8 mouse cellular contexts compared by ENCODE assay signal in the genomic region with DNA sequence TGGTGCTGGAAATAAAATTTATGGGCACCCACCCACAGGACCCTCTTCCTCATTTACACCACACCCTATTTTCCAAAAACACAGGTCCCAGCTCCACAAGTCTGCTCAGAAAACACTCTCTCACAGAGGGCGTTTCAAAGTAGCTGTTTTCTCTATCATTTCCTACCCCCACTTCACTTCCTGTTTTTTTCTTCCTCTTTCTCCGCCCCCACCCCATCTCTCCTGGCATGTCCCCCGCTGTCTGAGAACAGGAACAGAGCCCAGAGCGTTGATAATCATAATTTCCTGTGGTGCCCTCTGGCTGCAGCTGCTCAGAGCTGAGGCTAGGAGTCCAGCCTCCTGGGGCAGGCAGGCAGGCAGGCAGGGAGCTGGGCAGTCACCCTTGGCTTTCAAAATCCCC. TPM values are rescaled to one million over a fixed set of nuclear protein-coding genes. Genes with fewer than 3 reads are reported as not detected.
A peak's percentile ranks its signal among the peaks of the same experiment; 100 is the strongest.
DNase-seq lines count a peak whose midpoint lies in the region; ATAC-seq and TF ChIP-seq lines count a peak whose summit lies in the region.

No protein-coding gene starts in this region.

- H3K4me1 ChIP-seq in thymus, adult 2 months (replicated peaks; ENCODE audit: control insufficient read depth, insufficient read depth, low read length) = peaks cover 18% of the 10 kb centered on the region
- H3K4me1 ChIP-seq in forebrain, embryonic 12.5 days = no peaks in the 10 kb centered on the region

- WGBS in thymus, adult 2 months = 4% methylated on average over 4 of the region's 4 CpGs
- WGBS in forebrain, embryonic 12.5 days = 76% methylated on average over 4 of the region's 4 CpGs

- H3K27me3 ChIP-seq in thymus, adult 2 months (ENCODE audit: control insufficient read depth, insufficient read depth, low read length) = no peaks in the 10 kb centered on the region
- H3K27me3 ChIP-seq in forebrain, embryonic 12.5 days = no peaks in the 10 kb centered on the region

- H3K4me2 ChIP-seq in forebrain, embryonic 12.5 days = no peak overlapping the region

- H3K4me3 ChIP-seq in thymus, adult 2 months (ENCODE audit: control insufficient read depth, insufficient read depth, low read length) = 0 out of 2 replicates have a peak overlapping the region, but pooled peaks have one; percentile 10
- no peak overlapping the region for H3K4me3 ChIP-seq in forebrain, embryonic 12.5 days (replicated peaks)

- no peak overlapping the region for H3K9ac ChIP-seq in forebrain, embryonic 12.5 days

- no peak for DNase-seq in frontal cortex, postnatal 36 days (ENCODE audit: low spot score in 2 of 2)
- DNase-seq in c-Kit-positive CD71-negative TER-119-negative erythroid progenitor cells, embryonic 14.5 days (ENCODE audit: low read depth) = peak; percentile 69
- peak; percentile 76 for DNase-seq in induced T-regulatory cell, adult 2 months (ENCODE audit: low read depth)
- DNase-seq in lung, postnatal 10 days = peak; percentile 86
- peak; percentile 65 for DNase-seq in thymus, adult 2 months
- DNase-seq in right cerebral cortex, adult 2 months (ENCODE audit: low spot score in 2 of 2) = no peak

- ATAC-seq in frontal cortex, adult (ENCODE audit: low TSS enrichment) = peak; percentile 21; the same call in 1 of the 2 replicates
- no peak for ATAC-seq in forebrain, embryonic 12.5 days (ENCODE audit: low FRiP score)

- H3K27ac ChIP-seq in thymus, adult 2 months (ENCODE audit: control insufficient read depth, insufficient read depth, low read length) = peak overlapping the region; percentile 82
- no peak overlapping the region for H3K27ac ChIP-seq in forebrain, embryonic 12.5 days

- H3K9me3 ChIP-seq in forebrain, embryonic 12.5 days = no peaks in the 10 kb centered on the region

- 0 out of 2 replicates have a peak, but pooled peaks have one; percentile 25 for TF ChIP-seq POLR2A in thymus, adult 2 months (IDR thresholded peaks at IDR 0.05; ENCODE audit: control insufficient read depth, extremely low read depth, insufficient read depth, low read length, poor library complexity)

- H3K36me3 ChIP-seq in thymus, adult 2 months (ENCODE audit: control insufficient read depth, insufficient read depth, low read length) = no peaks in the 10 kb centered on the region
- no peaks in the 10 kb centered on the region for H3K36me3 ChIP-seq in forebrain, embryonic 12.5 days (replicated peaks)

- no peak for TF ChIP-seq CTCF in thymus, adult 2 months (IDR thresholded peaks at IDR 0.05; ENCODE audit: borderline replicate concordance, control insufficient read depth, extremely low read depth, insufficient read depth, low read length, poor library complexity)

RNA-seq across cellular contexts. Expression of a gene that starts 39.9 kb away (rescaled TPM):
- polyA plus RNA-seq in thymus, adult 2 months (2012; rRNA removed) = 5.2 and 5.3 TPM in 2 replicates
- polyA plus RNA-seq in forebrain, embryonic 12.5 days (2016; fragmentation: Nextera tagmentation; extraction: Ambion mirVana) = 20.4 and 21.1 TPM in 2 replicates

Comparison
In these comparisons a context has a peak if more than half of its experiments do, and no peak if none do; other contexts are left out.
1. DNase-seq: peak in c-Kit-positive CD71-negative TER-119-negative erythroid progenitor cells, embryonic 14.5 days (single experiment), induced T-regulatory cell, adult 2 months (single experiment), lung, postnatal 10 days (single experiment) and thymus, adult 2 months (single experiment); none in frontal cortex, postnatal 36 days (0 of 2) and right cerebral cortex, adult 2 months (0 of 2).